Mouse (Mus musculus) neural tube, embryonic 10.5 days (tissue): ENCODE measurements around the gene Trappc12.
A peak's percentile ranks its signal among the peaks of the same experiment; 100 is the strongest.

Experiments used
- DNase-seq: peaks from one replicate; pipeline ENCODE4 v3.0.0-alpha.2; 2017; ENCODE audit warnings: low spot score; ENCODE audit errors: extremely low spot score

The Trappc12 gene

GRCm38 (mm10) chr12:28690730-28691129 lies 59.5 kb downstream of the Trappc12 start:
- no peak for DNase-seq

GRCm38 (mm10) chr12:28688996-28689395 lies 61.3 kb downstream of the Trappc12 start:
- no peak for DNase-seq

GRCm38 (mm10) chr12:28686199-28686879 lies 63.9 kb downstream of the Trappc12 start:
- DNase-seq: no peak

GRCm38 (mm10) chr12:28685771-28686170 lies 64.5 kb downstream of the Trappc12 start:
- DNase-seq: no peak

GRCm38 (mm10) chr12:28684674-28685073 lies 65.6 kb downstream of the Trappc12 start:
- no peak for DNase-seq

GRCm38 (mm10) chr12:28675925-28676209 lies 74.4 kb downstream of the Trappc12 start:
- peak; percentile 22 for DNase-seq

GRCm38 (mm10) chr12:28675121-28675924 lies 74.9 kb downstream of the Trappc12 start, which contains the start of gene Adi1:
Gene Adi1 (plus strand): TSS chr12:28675231.
- DNase-seq: peak; percentile 90

- no peak for DNase-seq
Observed at GRCm38 (mm10) chr12:28674038-28674720, 76.1 kb downstream of the Trappc12 start.

- no peak for DNase-seq
Observed at GRCm38 (mm10) chr12:28667287-28667686, 83.0 kb downstream of the Trappc12 start.

- no peak for DNase-seq
Observed at GRCm38 (mm10) chr12:28666734-28667133, 83.5 kb downstream of the Trappc12 start.

- DNase-seq: no peak
Observed at GRCm38 (mm10) chr12:28662628-28663027, 87.6 kb downstream of the Trappc12 start.

- DNase-seq: peak; percentile 88
Observed at GRCm38 (mm10) chr12:28649141-28650110, 100.8 kb downstream of the Trappc12 start, which contains the start of gene Rnaseh1. Gene Rnaseh1 (plus strand): TSS chr12:28649602.
